Comparison of ENCODE assay signal across 8 mouse cellular contexts in the genomic region with DNA sequence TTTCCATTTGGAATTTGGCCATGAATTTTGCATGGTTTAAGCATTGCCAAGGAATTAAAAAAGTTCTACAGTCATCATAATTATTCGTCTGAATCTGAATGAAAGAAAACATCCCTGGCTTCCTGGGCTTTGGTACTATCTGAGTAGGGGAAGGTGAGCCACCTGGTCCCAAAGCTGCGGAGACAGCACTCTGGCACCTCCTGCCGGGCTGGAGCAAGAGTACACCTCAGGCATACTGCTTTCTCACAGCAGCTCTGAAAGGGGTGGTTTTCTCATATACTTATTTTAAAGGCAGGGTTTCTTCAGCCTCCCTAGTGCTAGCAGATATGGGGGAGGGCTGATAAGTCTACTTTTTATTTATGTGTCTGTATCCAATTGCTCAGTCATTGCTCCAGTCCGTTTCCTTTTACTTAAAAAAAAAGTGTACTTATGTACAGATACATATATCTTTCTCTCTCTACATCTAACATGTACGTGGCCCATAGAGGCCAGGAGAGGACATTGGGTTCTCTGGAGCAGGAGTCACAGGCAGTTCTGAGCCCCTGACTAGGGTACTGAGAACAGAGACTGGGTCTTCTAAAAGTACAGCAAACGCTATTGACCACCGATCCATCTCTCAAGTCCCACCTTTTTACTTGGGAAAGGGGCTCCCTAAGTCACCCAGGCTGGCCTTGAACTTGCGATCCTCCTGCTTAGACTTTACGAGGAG. TPM values are rescaled to one million over a fixed set of nuclear protein-coding genes. Genes with fewer than 3 reads are reported as not detected.
DNase-seq lines count a peak whose midpoint lies in the region; ATAC-seq and TF ChIP-seq lines count a peak whose summit lies in the region.

No protein-coding gene starts in this region.

- peak; percentile 97 for TF ChIP-seq CTCF in Patski (IDR thresholded peaks at IDR 0.05)

- no peak for DNase-seq in Patski (ENCODE audit: low read depth, low spot score)
- DNase-seq in cerebellum, postnatal 10 days = peak; percentile 92 to 93
- peak; percentile 45 to 72 for DNase-seq in frontal cortex, postnatal 10 days (ENCODE audit: low spot score in 2 of 2)
- peak; percentile 66 to 81 for DNase-seq in layer of hippocampus, postnatal 14 days (ENCODE audit: low spot score in 2 of 2)
- DNase-seq in lung, postnatal 14 days = peak; percentile 85
- DNase-seq in ovary, postnatal 36 days (ENCODE audit: low spot score) = peak; percentile 80
- DNase-seq in thymus, postnatal 14 days = peak; percentile 88

- peak overlapping the region; percentile 75 for H3K4me3 ChIP-seq in hindbrain, embryonic 12.5 days

- CTCF ChIA-PET in Patski (lab: Charles Lee) = interaction anchor here (0.9 to 2.3 kb wide), 10 partner anchors 14 to 109 kb away, joined by 3 to 32 read pairs (median 4); no protein-coding TSS in a partner anchor

- H3K27ac ChIP-seq in hindbrain, embryonic 12.5 days = peak overlapping the region; percentile 82

- no peaks in the 10 kb centered on the region for H3K9me3 ChIP-seq in hindbrain, embryonic 12.5 days (replicated peaks)

- POLR2A ChIA-PET in Patski (lab: Charles Lee) = interaction anchor here (0.5 to 1.1 kb wide), 5 partner anchors 13 to 115 kb away, joined by 3 to 7 read pairs (median 3); no protein-coding TSS in a partner anchor

- H3K4me2 ChIP-seq in hindbrain, embryonic 12.5 days (replicated peaks) = peak overlapping the region; percentile 61

- in situ Hi-C loops in Patski (cut with MboI; ENCODE audit: low pct_unique_long_range_greater_than_20kb) = loop anchor here (5.0 kb wide), 1 partner anchor 36 kb away; no protein-coding TSS in a partner anchor

- peak; percentile 66 for ATAC-seq in Patski
- peak; percentile 76 for ATAC-seq in hindbrain, embryonic 12.5 days (ENCODE audit: low FRiP score)

- H3K9ac ChIP-seq in hindbrain, embryonic 12.5 days = peak overlapping the region; percentile 69

- peaks cover 16% of the 10 kb centered on the region for H3K36me3 ChIP-seq in hindbrain, embryonic 12.5 days

- H3K4me1 ChIP-seq in hindbrain, embryonic 12.5 days = peaks cover 20% of the 10 kb centered on the region

- H3K27me3 ChIP-seq in Patski = no peaks in the 10 kb centered on the region
- H3K27me3 ChIP-seq in hindbrain, embryonic 12.5 days = no peaks in the 10 kb centered on the region

- 0% methylated on average over 9 of the region's 9 CpGs for WGBS in hindbrain, embryonic 12.5 days

RNA-seq across cellular contexts. Expression of gene Mcm5, which starts 0.7 kb away (rescaled TPM):
- 50.8 TPM for polyA plus RNA-seq in Patski (2021)
- polyA plus RNA-seq in hindbrain, embryonic 12.5 days (2016; fragmentation: Nextera tagmentation; extraction: Ambion mirVana) = 98.7 and 105 TPM in 2 replicates
- total RNA-seq in layer of hippocampus, postnatal 14 days (2021) = 1 to 10 TPM; 7.2 to 7.6 TPM

RNA-seq across cellular contexts. Expression of gene Hmox1, which starts 15.3 kb away (rescaled TPM):
- 89.4 TPM for polyA plus RNA-seq in Patski (2021)
- 18.7 and 19.6 TPM in 2 replicates for polyA plus RNA-seq in hindbrain, embryonic 12.5 days (2016; fragmentation: Nextera tagmentation; extraction: Ambion mirVana)
- 1 to 10 TPM; 5.0 to 6.0 TPM for total RNA-seq in layer of hippocampus, postnatal 14 days (2021)
